ENCODE assay signal across 34 mouse cellular contexts in the genomic region with DNA sequence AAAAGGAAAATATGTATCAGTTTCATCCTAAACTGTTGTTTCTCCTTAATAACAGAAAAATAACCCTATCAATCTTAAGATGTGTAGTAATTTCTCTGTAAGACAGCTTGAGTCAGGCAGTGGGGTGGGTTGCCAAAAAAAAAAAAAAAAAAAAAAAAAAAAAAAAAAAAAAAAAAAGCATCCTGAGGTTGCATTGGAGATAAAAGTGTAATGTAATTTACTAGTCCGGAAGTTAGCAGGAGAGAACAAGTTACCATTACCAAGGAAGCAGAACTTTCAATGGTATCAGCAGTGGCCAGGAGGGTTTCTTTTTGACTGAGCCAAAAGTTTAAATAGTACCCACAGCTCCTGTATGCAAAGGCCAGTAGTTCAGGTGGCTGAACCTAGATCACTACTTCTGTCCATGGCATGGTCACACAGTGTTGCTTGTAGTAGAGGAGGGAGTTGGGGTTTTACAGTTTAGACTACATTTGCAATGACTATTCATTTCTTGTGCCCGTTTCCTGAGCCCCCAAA.
"Had no signal": no experiment of that assay in that cellular context is flagged by ENCODE, and none has a peak within 500 bp of the region (broad histone marks: within the 10 kb centered on the region; RNA-seq: fewer than 3 reads in every experiment).

No protein-coding gene starts in this region.

- H3K4me3 ChIP-seq: heart, embryonic 12.5 days; heart, embryonic 13.5 days; heart, embryonic 15.5 days; hindbrain, embryonic 10.5 days; hindbrain, embryonic 12.5 days; hindbrain, embryonic 13.5 days; hindbrain, embryonic 15.5 days; intestine, embryonic 15.5 days; kidney, embryonic 15.5 days; layer of hippocampus, adult 2 months; left cerebral cortex, adult 2 months had no signal

- H3K9me3 ChIP-seq: heart, embryonic 12.5 days; heart, embryonic 13.5 days; heart, embryonic 15.5 days; hindbrain, embryonic 10.5 days; hindbrain, embryonic 12.5 days; hindbrain, embryonic 13.5 days; hindbrain, embryonic 15.5 days; intestine, embryonic 15.5 days; kidney, embryonic 15.5 days had no signal

- H3K27ac ChIP-seq: heart, embryonic 13.5 days; heart, embryonic 15.5 days; hindbrain, embryonic 10.5 days; hindbrain, embryonic 12.5 days; hindbrain, embryonic 13.5 days; hindbrain, embryonic 14.5 days; hindbrain, embryonic 15.5 days; hindbrain, postnatal 0 days; intestine, embryonic 15.5 days; kidney, embryonic 15.5 days; kidney, postnatal 0 days; layer of hippocampus, adult 2 months; left cerebral cortex, adult 2 months had no signal

- H3K27me3 ChIP-seq: heart, embryonic 12.5 days; heart, embryonic 13.5 days; heart, embryonic 15.5 days; hindbrain, embryonic 12.5 days; hindbrain, embryonic 13.5 days; hindbrain, embryonic 15.5 days; intestine, embryonic 15.5 days; kidney, embryonic 15.5 days had no signal

- H3K36me3 ChIP-seq: heart, embryonic 12.5 days; heart, embryonic 13.5 days; heart, embryonic 15.5 days; hindbrain, embryonic 10.5 days; hindbrain, embryonic 12.5 days; hindbrain, embryonic 13.5 days; hindbrain, embryonic 15.5 days; intestine, embryonic 15.5 days; kidney, embryonic 15.5 days had no signal

- H3K4me2 ChIP-seq: heart, embryonic 11.5 days; heart, embryonic 12.5 days; heart, embryonic 13.5 days; heart, embryonic 15.5 days; hindbrain, embryonic 12.5 days; hindbrain, embryonic 13.5 days; hindbrain, embryonic 14.5 days; hindbrain, embryonic 15.5 days; intestine, embryonic 15.5 days; kidney, embryonic 15.5 days had no signal

- DNase-seq: heart, postnatal 10 days; heart, postnatal 14 days; heart, postnatal 36 days; heart, postnatal 4 days; kidney, adult 11 months; kidney, adult 18-20 months; kidney, adult 2 months; kidney, adult 8-10 months; kidney, adult 9 months; kidney, postnatal 10 days; kidney, postnatal 14 days; kidney, postnatal 36 days; kidney, postnatal 4 days; layer of hippocampus, adult 9-11 months; layer of hippocampus, postnatal 36 days had no signal

- H3K9ac ChIP-seq: heart, embryonic 12.5 days; heart, embryonic 13.5 days; heart, embryonic 15.5 days; hindbrain, embryonic 12.5 days; hindbrain, embryonic 13.5 days; hindbrain, embryonic 14.5 days; hindbrain, embryonic 15.5 days; intestine, embryonic 15.5 days; kidney, embryonic 15.5 days had no signal

- H3K4me1 ChIP-seq: heart, embryonic 12.5 days; heart, embryonic 13.5 days; heart, embryonic 15.5 days; hindbrain, embryonic 10.5 days; hindbrain, embryonic 12.5 days; hindbrain, embryonic 13.5 days; hindbrain, embryonic 15.5 days; intestine, embryonic 15.5 days; kidney, embryonic 15.5 days had no signal

- ATAC-seq: hindbrain, embryonic 16.5 days; hindbrain, postnatal 0 days; inflammation-experienced regulatory T-cells, adult 6 months; intestine, embryonic 15.5 days; intestine, embryonic 16.5 days; intestine, postnatal 0 days had no signal
